Mouse (Mus musculus) mature B cell (primary cell): Measurements from ENCODE around the gene Gm42674.

Experiments
- in situ Hi-C: fragments of 300-500 bp; cut with MboI; formaldehyde crosslinking; loops from 2 replicates; pipeline ENCODE4 v1.14.3; 2019

Gene Gm42674

DNA sequence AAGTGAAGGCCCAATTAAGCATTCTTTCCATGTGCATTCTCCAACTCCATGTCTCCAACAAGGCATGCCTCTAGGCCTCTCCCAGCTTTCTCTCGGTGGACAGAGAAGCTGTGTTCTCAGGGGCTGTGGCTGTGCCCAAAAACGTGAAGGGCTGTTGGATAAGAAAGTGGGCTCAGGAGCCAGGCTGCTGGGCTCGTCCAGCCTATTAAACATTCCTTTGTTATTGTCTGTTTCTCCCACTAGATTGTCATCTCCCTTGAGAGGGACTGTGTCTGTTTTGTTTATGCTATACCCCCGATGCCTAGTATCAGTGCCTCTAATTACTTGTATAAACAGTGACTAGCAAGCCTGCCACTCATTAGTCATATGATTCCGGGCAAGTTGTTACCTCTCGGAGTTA lies 4.0 kb upstream of the Gm42674 start:
- in situ Hi-C loops = no loop called here

DNA sequence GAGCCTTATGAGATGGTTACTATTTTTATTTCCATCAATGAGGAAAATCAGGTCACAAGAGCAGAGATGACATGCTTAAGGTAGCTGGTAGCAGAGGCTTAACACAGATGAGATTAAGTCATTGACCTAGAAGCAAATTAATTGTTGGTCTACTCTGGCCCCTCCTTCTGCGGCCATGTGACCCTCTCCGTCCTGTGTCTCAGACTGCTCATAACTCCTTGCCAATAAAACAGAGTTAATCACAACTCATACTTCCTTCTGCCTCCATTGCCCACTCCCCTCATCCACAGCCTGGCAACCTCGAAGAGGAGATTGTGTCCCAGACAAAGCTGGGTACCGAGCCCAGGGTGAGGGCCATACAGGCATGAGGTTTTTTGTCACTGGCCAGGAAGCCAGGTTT lies 3.5 kb upstream of the Gm42674 start:
- in situ Hi-C loops = no loop called here

GRCm38 (mm10) chr3:90599401-90599800 lies 2.3 kb upstream of the Gm42674 start:
- in situ Hi-C loops = no loop called here

GRCm38 (mm10) chr3:90600036-90600435 lies 1.7 kb upstream of the Gm42674 start:
- in situ Hi-C loops = no loop called here

GRCm38 (mm10) chr3:90600458-90601195 lies 1.1 kb upstream of the Gm42674 start:
- in situ Hi-C loops = no loop called here

- in situ Hi-C loops = no loop called here
These were observed 1.9 kb downstream of the Gm42674 start, which contains the start of gene S100a4 for GRCm38 (mm10) chr3:90603623-90604022. S100a4 (plus strand) TSS chr3:90603771.

DNA sequence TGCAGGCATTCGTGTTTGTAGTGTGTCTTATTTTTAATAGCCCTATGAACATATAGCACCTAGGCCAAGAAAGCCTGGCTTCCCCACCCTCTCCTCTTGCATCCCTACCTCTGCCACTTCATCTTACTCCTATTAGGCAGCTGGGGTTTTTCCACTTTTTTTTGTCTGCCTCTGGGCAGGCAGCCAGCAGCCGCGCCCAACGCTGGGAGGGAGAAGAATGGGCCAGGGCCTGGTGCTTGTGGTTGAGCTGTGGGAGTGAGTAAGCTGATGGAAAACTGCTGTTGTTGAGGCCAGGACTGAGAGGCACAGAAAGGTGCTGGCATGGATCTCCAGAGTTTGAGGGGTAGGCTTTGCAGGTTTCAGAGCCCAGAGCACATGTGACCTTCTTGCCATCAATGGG lies 2.7 kb downstream of the Gm42674 start:
- in situ Hi-C loops = no loop called here

DNA sequence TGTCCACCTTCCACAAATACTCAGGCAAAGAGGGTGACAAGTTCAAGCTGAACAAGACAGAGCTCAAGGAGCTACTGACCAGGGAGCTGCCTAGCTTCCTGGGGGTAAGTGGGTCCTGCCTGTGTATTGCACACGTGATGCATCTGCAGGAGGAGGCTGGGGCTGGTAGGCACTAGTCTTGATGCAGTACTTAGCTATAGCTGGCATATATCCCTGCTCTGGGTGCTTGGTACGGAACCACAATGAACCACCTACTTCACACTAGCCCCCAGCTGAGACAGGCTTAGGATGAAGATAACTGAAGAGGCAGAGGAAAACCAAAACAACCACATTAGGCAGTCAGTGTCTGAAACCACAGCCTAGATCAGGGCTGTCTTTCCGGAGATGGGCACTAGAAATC lies 3.3 kb downstream of the Gm42674 start:
- in situ Hi-C loops = no loop called here

DNA sequence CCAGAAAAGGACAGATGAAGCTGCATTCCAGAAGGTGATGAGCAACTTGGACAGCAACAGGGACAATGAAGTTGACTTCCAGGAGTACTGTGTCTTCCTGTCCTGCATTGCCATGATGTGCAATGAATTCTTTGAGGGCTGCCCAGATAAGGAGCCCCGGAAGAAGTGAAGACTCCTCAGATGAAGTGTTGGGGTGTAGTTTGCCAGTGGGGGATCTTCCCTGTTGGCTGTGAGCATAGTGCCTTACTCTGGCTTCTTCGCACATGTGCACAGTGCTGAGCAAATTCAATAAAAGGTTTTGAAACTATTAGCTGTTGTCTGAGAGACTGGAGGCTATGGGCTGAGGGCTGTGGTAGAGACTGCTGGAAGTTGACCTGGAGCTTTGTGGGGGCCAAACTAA lies 4.0 kb downstream of the Gm42674 start:
- in situ Hi-C loops = no loop called here

- in situ Hi-C loops = no loop called here
These were observed 4.5 kb downstream of the Gm42674 start for GRCm38 (mm10) chr3:90606185-90606584.

DNA sequence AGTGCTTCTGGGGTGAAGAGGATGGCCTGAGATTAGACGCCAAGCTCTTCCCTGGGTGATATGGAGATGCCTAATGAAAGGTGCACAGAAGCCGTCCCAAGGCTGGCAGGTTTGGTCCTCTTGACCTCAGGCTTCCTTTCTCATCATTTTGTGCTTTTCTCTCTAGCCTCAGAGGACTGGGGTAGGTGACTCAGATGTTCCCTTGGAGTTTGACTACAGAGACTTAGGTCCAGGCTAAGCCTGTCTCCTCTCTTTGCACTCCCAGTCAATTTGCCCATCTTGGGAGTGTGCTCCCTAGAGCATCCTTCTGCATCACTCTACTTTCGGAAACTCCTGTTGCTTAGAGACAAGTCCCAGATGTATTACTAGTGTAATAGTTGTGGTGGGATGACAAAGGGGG lies 5.7 kb downstream of the Gm42674 start:
- in situ Hi-C loops = no loop called here

- in situ Hi-C loops = no loop called here
These were observed 6.5 kb downstream of the Gm42674 start, which contains the start of gene S100a5 for GRCm38 (mm10) chr3:90608223-90608622. S100a5 (plus strand) TSS chr3:90608523.

GRCm38 (mm10) chr3:90609102-90609501 lies 7.4 kb downstream of the Gm42674 start:
- in situ Hi-C loops = no loop called here

DNA sequence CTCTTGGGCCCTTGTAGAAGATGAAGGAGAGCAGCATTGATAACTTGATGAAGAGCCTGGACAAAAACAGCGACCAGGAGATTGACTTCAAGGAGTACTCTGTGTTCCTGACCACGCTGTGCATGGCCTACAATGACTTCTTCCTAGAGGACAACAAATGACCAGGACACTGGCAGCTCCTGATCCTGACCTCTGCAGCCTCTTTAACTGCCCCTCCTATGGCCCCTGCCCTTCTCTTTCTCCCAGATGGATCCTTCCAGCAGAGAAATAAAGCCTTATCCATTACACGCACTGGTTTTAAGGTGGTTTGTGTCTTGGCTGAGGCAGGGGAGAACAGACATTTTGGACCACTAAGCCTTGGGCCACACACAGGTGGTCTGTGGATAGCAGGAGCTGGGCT lies 9.8 kb downstream of the Gm42674 start:
- in situ Hi-C loops = loop anchor here (10.0 kb wide), 1 partner anchor 97 kb away; the partner anchor contains the start of genes S100a1 and S100a13

DNA sequence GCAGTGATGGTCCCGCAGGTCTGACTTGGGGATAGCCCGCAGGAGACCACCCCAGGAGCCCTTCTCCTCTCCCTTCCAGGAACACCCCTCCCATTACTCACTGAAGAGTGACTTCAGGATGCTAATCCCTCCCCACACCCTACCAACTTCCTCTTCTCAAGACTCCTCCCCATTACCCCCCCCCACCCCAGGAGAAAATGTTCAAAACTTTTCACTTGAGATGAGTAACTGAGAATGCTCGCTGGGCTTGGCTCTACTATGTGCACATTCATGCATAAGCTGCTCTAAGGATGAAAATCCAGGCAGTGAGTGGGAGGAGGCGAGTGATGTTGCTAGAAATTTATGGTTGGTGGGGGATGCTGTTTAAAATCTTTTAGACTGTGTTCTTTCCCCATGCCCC lies 10.4 kb downstream of the Gm42674 start:
- in situ Hi-C loops = loop anchor here (10.0 kb wide), 1 partner anchor 97 kb away; the partner anchor contains the start of genes S100a1 and S100a13

GRCm38 (mm10) chr3:90612728-90613291 lies 11.1 kb downstream of the Gm42674 start, which contains the start of gene S100a6:
S100a6 (plus strand) TSS chr3:90612882.
- in situ Hi-C loops = loop anchor here (10.0 kb wide), 1 partner anchor 98 kb away; the partner anchor contains the start of genes S100a1 and S100a13

DNA sequence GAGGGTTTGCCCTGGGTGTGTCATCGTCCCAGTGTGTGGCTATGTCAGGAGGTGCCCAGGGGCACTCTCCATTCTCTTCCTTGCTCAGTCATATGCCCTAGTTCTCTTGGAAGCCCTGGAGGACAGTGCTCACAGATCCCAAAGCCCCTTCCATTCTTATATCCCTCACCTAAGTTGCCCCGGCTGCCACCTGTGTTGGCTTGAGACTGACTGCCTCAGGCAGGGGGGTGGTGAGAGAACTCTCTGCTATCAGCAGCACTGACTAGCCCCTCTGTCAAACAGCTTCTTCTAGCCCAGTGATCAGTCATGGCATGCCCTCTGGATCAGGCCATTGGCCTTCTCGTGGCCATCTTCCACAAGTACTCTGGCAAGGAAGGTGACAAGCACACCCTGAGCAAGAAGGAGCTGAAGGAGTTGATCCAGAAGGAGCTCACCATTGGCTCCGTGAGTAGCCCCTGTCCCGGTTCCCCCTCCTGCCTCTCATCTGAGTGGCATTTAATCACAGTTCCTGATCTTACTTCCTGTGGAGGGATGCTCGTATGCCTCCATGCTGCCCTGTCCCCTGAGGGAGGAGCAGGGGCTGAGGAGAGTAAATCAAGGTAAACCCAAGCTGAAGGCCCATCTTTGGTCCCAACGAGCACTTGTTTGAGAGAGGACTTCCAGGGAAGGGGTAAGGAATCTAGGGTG lies 11.9 kb downstream of the Gm42674 start:
- in situ Hi-C loops = loop anchor here (10.0 kb wide), 1 partner anchor 99 kb away; the partner anchor contains the start of genes S100a1 and S100a13

DNA sequence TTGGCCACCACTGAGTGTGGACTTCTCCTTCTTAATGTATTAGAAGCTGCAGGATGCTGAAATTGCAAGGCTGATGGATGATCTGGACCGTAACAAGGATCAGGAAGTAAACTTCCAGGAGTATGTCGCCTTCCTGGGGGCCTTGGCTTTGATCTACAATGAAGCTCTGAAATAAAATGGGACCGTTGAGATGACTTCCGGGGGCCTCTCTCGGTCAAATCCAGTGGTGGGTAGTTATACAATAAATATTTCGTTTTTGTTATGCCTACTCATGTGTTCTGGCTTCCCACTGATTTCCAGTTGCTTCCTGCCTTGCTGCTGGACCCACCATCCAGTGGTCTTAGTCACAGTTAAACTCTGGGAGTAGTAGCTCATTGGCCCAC lies 12.4 kb downstream of the Gm42674 start:
- in situ Hi-C loops = loop anchor here (10.0 kb wide), 1 partner anchor 99 kb away; the partner anchor contains the start of genes S100a1 and S100a13

GRCm38 (mm10) chr3:90614611-90615251 lies 13.0 kb downstream of the Gm42674 start:
- in situ Hi-C loops = loop anchor here (5.0 to 10.0 kb wide), 2 partner anchors 32 to 100 kb away; partner anchors contain the start of genes S100a1 and S100a13

DNA sequence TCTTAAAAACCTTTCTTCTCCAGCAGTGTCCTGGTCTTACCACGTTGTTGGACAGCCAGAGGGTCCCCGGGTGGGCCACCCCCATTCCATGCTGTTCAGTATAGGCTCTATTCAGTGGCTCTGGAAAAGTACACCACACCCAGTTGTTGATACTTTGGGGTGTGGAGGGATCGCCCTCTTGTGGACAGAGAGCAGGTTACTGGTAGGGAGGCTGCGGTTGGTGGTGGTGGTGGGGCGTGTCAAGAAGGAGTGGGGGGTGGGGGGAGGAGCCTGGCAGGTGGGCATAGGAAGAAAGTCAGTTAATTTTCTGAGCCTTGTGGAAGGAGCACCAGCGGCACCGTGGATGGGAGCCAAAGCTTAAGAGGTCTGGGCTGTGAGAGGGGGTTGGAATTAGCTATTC lies 13.7 kb downstream of the Gm42674 start:
- in situ Hi-C loops = loop anchor here (5.0 to 10.0 kb wide), 2 partner anchors 33 to 101 kb away; partner anchors contain the start of genes S100a1 and S100a13

- in situ Hi-C loops = loop anchor here (5.0 to 10.0 kb wide), 2 partner anchors 34 to 101 kb away; partner anchors contain the start of genes S100a1 and S100a13
These were observed 14.2 kb downstream of the Gm42674 start for GRCm38 (mm10) chr3:90615911-90616310.
